Mouse (Mus musculus) spleen, adult 2 months (tissue): ENCODE data around the gene Utp11. TPM values are rescaled to one million over a fixed set of nuclear protein-coding genes. Genes with fewer than 3 reads are reported as not detected.

Source experiments
- DNase-seq, 2 experiments: peaks; one replicate each; pipeline versions ENCODE4 v3.0.0 to v3.0.0-alpha.2; 2012 to 2021; ENCODE audit warnings: low spot score in 2 of 2, low read depth in 1 of 2
- H3K27ac ChIP-seq: fragments of 200-500 bp; 2 replicates; pipeline ENCODE4 v1.5.1; 2012; ENCODE audit warnings: low read length, inconsistent platforms; ENCODE audit not compliant: insufficient read depth
- H3K27me3 ChIP-seq: fragments of 200-500 bp; 2 replicates; pipeline ENCODE4 v1.6.1; 2012; ENCODE audit warnings: mild to moderate bottlenecking, moderate library complexity, low read length, inconsistent platforms; ENCODE audit not compliant: control insufficient read depth, insufficient read depth
- H3K36me3 ChIP-seq: fragments of 200-500 bp; 2 replicates; pipeline ENCODE4 v1.6.1; 2012; ENCODE audit warnings: mild to moderate bottlenecking, low read length, inconsistent platforms; ENCODE audit not compliant: control insufficient read depth, insufficient read depth
- H3K4me1 ChIP-seq: fragments of 200-500 bp; 2 replicates; pipeline ENCODE4 v1.6.1; 2011; ENCODE audit warnings: inconsistent platforms; ENCODE audit not compliant: control insufficient read depth, insufficient read depth, insufficient read length
- H3K4me3 ChIP-seq: fragments of 200-500 bp; 2 replicates; pipeline ENCODE4 v1.5.1; 2011; ENCODE audit warnings: mild to moderate bottlenecking, inconsistent platforms; ENCODE audit not compliant: insufficient read depth, insufficient read length; ENCODE audit errors: extremely low read depth
- CTCF ChIP-seq: fragments of 200-500 bp; IDR thresholded peaks from 2 replicates; pipeline ENCODE4 v1.5.1; 2011; ENCODE audit warnings: mild to moderate bottlenecking, inconsistent platforms; ENCODE audit not compliant: insufficient read depth, insufficient read length, insufficient replicate concordance; ENCODE audit errors: extremely low read depth
- POLR2A ChIP-seq: fragments of 200-500 bp; IDR thresholded peaks from 2 replicates; pipeline ENCODE4 v1.6.1; 2011; ENCODE audit warnings: low read depth, low read length, inconsistent platforms
- WGBS: fragments of 180-500 bp; shearing (Covaris S2); methylation state at CpG from one replicate; pipeline ENCODE4 v1.1.7; 2018; 5-methylcytosine and 5-hydroxymethylcytosine counted together
- polyA plus RNA-seq: library from polyadenylated mRNA; depleted of rRNA; stranded (reverse); fragments of >200 nt; gene quantifications from 2 replicates; pipeline ENCODE4 v1.2.3, GENCODE M21; 2012

The Utp11 gene
- polyA plus RNA-seq, 1 experiment = 3.4 TPM

- H3K4me3 ChIP-seq = no peak overlapping the region
- no peak for DNase-seq
- WGBS = 50% methylated on average over 3 of the region's 3 CpGs
- peaks cover 11% of the 10 kb centered on the region; the same call in 1 of the 2 replicates for H3K4me1 ChIP-seq
- H3K27me3 ChIP-seq = peaks cover 33% of the 10 kb centered on the region
- H3K27ac ChIP-seq = no peak overlapping the region
- no peaks in the 10 kb centered on the region for H3K36me3 ChIP-seq
- TF ChIP-seq POLR2A (no peak), CTCF (no peak)
Measured at GRCm38 (mm10) chr4:124660603-124661002, 32.8 kb downstream of the Utp11 start.

DNA sequence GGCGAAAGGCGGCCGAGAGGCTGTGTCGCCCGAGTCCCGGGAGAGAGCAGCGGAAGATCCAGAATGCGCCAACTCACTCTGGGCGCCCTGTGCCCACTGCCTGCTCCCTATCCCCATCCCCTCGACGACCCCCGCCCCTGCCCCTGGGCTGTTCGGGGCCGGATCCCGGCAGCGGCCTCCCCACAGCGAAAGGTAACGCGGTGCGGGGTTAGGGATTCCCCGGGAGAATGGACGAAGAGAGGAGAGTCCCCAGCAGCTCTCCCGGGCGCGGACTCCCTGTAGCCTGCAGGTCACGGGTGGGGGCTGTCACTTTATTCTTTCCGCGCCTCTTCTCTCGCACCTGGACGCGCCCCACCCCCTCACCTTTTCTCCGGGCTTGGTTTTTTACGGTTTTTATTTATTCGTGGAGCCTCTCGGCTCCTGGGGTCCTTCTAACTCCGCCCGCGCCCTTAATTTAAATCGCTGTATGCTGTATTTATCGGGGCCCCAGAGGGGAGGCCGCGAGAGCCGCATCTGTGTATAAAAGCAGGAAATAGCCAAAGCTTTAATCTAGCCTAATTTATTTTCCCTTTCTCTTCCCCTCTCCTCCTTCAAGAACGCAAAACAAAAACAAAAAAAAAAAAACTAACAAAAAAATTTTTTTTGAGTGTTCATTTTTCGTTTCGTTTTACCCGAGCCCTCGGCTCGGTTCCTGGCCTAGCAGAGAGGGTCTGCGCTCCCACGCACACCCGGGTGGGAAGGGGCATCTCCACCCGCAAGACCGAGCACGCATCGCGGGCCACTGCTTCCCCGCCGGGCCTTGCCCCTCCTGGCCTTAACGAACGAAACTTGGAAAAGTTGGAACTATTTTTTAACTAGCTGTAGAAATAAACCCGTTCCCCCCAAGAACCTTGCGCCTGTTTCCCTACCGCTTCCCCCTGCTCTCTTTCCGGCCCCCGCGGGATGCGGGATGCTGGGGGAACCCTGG lies 33.9 kb downstream of the Utp11 start:
- peak overlapping the region; percentile 12; the same call in 1 of the 2 replicates for H3K4me3 ChIP-seq
- WGBS = 5% methylated on average over 68 of the region's 68 CpGs
- no peaks in the 10 kb centered on the region for H3K36me3 ChIP-seq
- DNase-seq = no peak
- H3K4me1 ChIP-seq = peaks cover 11% of the 10 kb centered on the region; the same call in 1 of the 2 replicates
- peaks cover 33% of the 10 kb centered on the region for H3K27me3 ChIP-seq
- no peak for TF ChIP-seq CTCF
- TF ChIP-seq POLR2A = no peak
- no peak overlapping the region for H3K27ac ChIP-seq

- Histone ChIP-seq H3K36me3 (no peaks in the 10 kb centered on the region), H3K4me3 (peak overlapping the region; percentile 8; the same call in 1 of the 2 replicates), H3K4me1 (peaks cover 11% of the 10 kb centered on the region; the same call in 1 of the 2 replicates), H3K27me3 (peaks cover 33% of the 10 kb centered on the region), H3K27ac (no peak overlapping the region)
- TF ChIP-seq CTCF = no peak
- TF ChIP-seq POLR2A = no peak
- DNase-seq = no peak
- 6% methylated on average over 39 of the region's 39 CpGs for WGBS
Measured at GRCm38 (mm10) chr4:124658412-124658851, 35.0 kb downstream of the Utp11 start.

DNA sequence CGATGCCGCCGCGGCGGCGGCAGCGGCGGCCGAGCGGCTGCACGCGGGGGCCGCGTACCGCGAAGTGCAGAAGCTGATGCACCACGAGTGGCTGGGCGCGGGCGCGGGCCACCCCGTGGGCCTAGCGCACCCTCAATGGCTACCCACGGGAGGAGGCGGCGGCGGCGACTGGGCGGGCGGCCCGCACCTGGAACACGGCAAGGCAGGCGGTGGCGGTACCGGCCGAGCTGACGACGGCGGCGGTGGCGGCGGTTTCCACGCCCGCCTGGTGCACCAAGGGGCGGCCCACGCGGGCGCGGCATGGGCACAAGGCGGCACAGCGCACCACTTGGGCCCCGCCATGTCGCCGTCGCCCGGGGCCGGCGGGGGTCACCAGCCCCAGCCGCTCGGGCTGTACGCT lies 35.6 kb downstream of the Utp11 start:
- DNase-seq = no peak
- no peak overlapping the region for H3K27ac ChIP-seq
- WGBS = 4% methylated on average over 40 of the region's 61 CpGs
- TF ChIP-seq CTCF (no peak), POLR2A (no peak)
- peaks cover 11% of the 10 kb centered on the region; the same call in 1 of the 2 replicates for H3K4me1 ChIP-seq
- H3K27me3 ChIP-seq = peaks cover 33% of the 10 kb centered on the region
- no peaks in the 10 kb centered on the region for H3K36me3 ChIP-seq
- H3K4me3 ChIP-seq = peak overlapping the region; percentile 33; the same call in 1 of the 2 replicates

GRCm38 (mm10) chr4:124656854-124657650 lies 36.3 kb downstream of the Utp11 start:
- Histone ChIP-seq H3K27me3 (peaks cover 33% of the 10 kb centered on the region), H3K27ac (no peak overlapping the region), H3K4me3 (peak overlapping the region; percentile 51), H3K36me3 (no peaks in the 10 kb centered on the region), H3K4me1 (peaks cover 11% of the 10 kb centered on the region; the same call in 1 of the 2 replicates)
- 2% methylated on average over 73 of the region's 92 CpGs for WGBS
- TF ChIP-seq CTCF (no peak), POLR2A (no peak)
- peak in 1 of 2 experiments; percentile 32 for DNase-seq

GRCm38 (mm10) chr4:124656518-124656853 lies 36.9 kb downstream of the Utp11 start, which contains the start of gene Pou3f1:
Pou3f1 (plus strand) TSS chr4:124656807.
- TF ChIP-seq CTCF (no peak), POLR2A (no peak)
- DNase-seq = no peak
- Histone ChIP-seq H3K27ac (no peak within 1 kb of the TSS), H3K4me3 (peak within 1 kb of the TSS; percentile 51), H3K27me3 (peaks cover 32% of the 10 kb centered on the region), H3K36me3 (no peaks in the 10 kb centered on the region), H3K4me1 (peaks cover 11% of the 10 kb centered on the region; the same call in 1 of the 2 replicates)
- WGBS = 9% methylated on average over 15 of the region's 15 CpGs
